Mouse (Mus musculus) lung, embryonic 14.5 days (tissue): ENCODE results near the gene Galnt6. TPM values are rescaled to one million over a fixed set of nuclear protein-coding genes. Genes with fewer than 3 reads are reported as not detected.
"Not testable (repeated sequence)": the region's sequence is repeated elsewhere in the genome, so short reads cannot be mapped to it uniquely, and the experiment has no call there.

Source experiments
- ATAC-seq: fragments of 200-750 bp; cut with Nextera tagmentation; 2 replicates; pipeline ENCODE4 v1.8.0; 2017; ENCODE audit warnings: mild to moderate bottlenecking, moderate TSS enrichment, moderate library complexity; ENCODE audit not compliant: insufficient read depth
- DNase-seq: peaks from one replicate; pipeline ENCODE4 v3.0.0-alpha.2; 2015
- H3K27ac ChIP-seq: fragments of 300-500 bp; sonication (generic); 2 replicates; pipeline ENCODE4 v1.5.1; 2014; ENCODE audit warnings: low read depth, mild to moderate bottlenecking, moderate library complexity
- H3K27me3 ChIP-seq: fragments of 300-500 bp; sonication (generic); 2 replicates; pipeline ENCODE4 v1.6.1; 2014; ENCODE audit warnings: low read length, control low read depth; ENCODE audit not compliant: insufficient read depth
- H3K36me3 ChIP-seq: fragments of 300-500 bp; sonication (generic); 2 replicates; pipeline ENCODE4 v1.6.1; 2014; ENCODE audit warnings: control low read depth; ENCODE audit not compliant: insufficient read depth
- H3K4me1 ChIP-seq: fragments of 300-500 bp; sonication (generic); 2 replicates; pipeline ENCODE4 v1.6.1; 2014; ENCODE audit warnings: antibody characterized with exemption, control low read depth; ENCODE audit not compliant: insufficient read depth
- H3K4me2 ChIP-seq: fragments of 300-500 bp; sonication (generic); 2 replicates; pipeline ENCODE4 v1.6.1; 2014; ENCODE audit warnings: mild to moderate bottlenecking
- H3K4me3 ChIP-seq: fragments of 300-500 bp; sonication (generic); 2 replicates; pipeline ENCODE4 v1.5.1; 2014; ENCODE audit warnings: low read depth, low read length
- H3K9ac ChIP-seq: fragments of 300-500 bp; sonication (generic); 2 replicates; pipeline ENCODE4 v1.6.1; 2014
- H3K9me3 ChIP-seq: fragments of 300-500 bp; sonication (generic); 2 replicates; pipeline ENCODE4 v1.6.1; 2016; ENCODE audit warnings: low read depth, low read length, control low read depth
- CTCF ChIP-seq: IDR thresholded peaks from 2 replicates; pipeline ENCODE4 v1.5.1; 2016; ENCODE audit warnings: antibody characterized with exemption, low read depth
- WGBS: fragments of 180-500 bp; shearing (Covaris S2); extraction: QIAGEN DNeasy Blood & Tissue Kit; methylation state at CpG from one replicate; pipeline ENCODE4 v1.1.7; 2014; 5-methylcytosine and 5-hydroxymethylcytosine counted together
- polyA plus RNA-seq: library from polyadenylated mRNA; unstranded; fragments of >200 nt; fragmentation: Nextera tagmentation; extraction: Ambion mirVana; gene quantifications from 2 replicates; pipeline ENCODE4 v1.2.1, GENCODE M21; 2014

Gene Galnt6
- 0.07 and 0.25 TPM in 2 replicates for polyA plus RNA-seq

DNA sequence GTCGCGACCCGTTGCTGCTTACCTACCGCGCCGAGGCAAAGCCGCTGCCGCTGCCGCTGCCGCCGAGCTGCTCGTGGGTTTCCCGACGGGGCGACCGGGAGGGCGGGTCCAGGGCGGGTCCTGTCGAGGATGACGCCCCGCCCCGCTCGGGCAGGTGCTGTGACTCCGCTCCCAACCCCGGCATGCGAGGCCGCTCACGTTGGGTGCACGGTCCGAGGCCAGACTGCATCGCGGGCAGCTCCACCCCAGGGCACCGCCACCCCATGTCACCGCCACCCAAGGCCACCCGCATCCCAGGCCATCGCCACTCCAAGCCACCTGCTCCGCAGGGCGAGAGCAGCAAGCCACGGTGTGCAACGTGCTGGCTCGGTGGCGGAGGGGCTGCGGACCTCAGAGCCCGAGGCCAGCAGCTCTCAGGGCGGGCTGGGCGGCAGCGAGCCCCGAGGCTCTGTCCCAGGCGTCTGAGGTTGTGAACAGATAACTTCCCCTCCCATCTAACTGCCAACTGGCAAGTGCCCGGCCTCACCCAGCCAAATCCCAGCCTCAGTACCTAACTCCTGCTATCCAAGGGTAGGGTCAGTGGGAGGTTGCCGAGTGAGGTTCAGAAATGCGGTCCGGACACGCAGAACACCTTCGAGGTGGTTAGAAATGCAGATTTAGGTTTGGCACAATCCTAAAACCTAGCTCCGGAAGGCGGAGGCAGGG lies at the start of gene Galnt6:
TSS of gene Galnt6 (minus strand) at position 96 of the 705 bp plus-strand sequence.
- Histone ChIP-seq H3K9ac (no peak within 1 kb of the TSS), H3K27ac (no peak within 1 kb of the TSS), H3K9me3 (no peaks in the 10 kb centered on the region), H3K36me3 (no peaks in the 10 kb centered on the region), H3K27me3 (peaks cover 41% of the 10 kb centered on the region), H3K4me3 (peak within 1 kb of the TSS; percentile 31), H3K4me1 (no peaks in the 10 kb centered on the region), H3K4me2 (peak within 1 kb of the TSS; percentile 58)
- peak; percentile 35 for DNase-seq
- 6% methylated on average over 39 of the region's 57 CpGs for WGBS
- no peak for TF ChIP-seq CTCF
- ATAC-seq: peak; percentile 44; the same call in 1 of the 2 replicates

DNA sequence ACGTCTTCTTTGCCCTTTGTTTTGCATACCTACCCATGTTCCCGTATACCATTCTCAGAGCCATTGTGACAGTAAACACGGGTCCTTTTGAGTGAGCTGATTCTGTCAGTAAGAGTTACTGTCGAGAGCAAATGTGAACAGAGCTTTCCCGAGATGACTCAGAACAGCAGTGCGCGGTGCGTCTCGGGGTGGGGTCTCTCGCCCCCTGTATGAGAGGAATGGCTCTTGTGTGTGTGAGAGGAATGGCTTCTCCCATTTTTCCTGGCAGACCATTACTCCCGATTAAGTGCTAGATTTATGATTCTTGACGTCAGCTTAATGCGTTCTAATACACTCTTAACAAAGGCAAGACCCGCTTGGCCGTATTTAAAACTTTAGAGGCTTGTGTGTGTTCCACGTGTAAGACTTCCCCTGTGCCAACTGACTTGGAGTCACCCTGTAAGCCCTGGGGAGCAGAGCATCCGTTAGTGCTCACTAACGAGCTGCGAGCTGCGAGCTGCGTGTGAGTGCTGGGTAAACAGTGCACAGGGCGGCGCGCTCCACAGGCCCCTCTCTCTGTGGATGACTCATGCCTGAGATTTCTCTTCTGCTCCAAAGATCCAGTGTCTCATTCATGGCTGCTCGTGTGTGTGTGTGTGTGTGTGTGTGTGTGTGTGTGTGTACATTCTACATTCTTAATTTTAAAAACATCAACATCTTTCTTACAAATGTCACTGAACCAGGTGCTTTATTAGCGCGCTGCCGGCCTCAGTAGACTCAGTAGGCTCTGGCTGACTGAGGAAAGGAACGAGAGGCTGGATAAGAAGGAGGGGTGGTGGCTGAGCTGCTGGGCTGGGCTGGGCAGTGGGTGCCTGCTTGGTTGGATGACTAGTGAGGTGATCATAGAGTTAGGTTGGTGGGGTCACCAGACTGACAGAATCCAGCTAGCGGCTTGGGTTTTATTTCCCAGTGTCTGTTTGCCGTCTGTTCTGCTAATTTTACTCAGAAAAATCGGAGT lies 48.1 kb upstream of the Galnt6 start:
- DNase-seq (peak; percentile 82), ATAC-seq (peak; percentile 92)
- H3K4me3 ChIP-seq: no peak overlapping the region
- H3K36me3 ChIP-seq: no peaks in the 10 kb centered on the region
- H3K9ac ChIP-seq: no peak overlapping the region
- H3K4me1 ChIP-seq: no peaks in the 10 kb centered on the region
- 23% methylated on average over 32 of the region's 32 CpGs for WGBS
- TF ChIP-seq CTCF: no peak
- peaks cover 10% of the 10 kb centered on the region; the same call in 1 of the 2 replicates for H3K27me3 ChIP-seq
- peak overlapping the region; percentile 36; the same call in 1 of the 2 replicates for H3K4me2 ChIP-seq
- no peak overlapping the region for H3K27ac ChIP-seq
- H3K9me3 ChIP-seq: no peaks in the 10 kb centered on the region

DNA sequence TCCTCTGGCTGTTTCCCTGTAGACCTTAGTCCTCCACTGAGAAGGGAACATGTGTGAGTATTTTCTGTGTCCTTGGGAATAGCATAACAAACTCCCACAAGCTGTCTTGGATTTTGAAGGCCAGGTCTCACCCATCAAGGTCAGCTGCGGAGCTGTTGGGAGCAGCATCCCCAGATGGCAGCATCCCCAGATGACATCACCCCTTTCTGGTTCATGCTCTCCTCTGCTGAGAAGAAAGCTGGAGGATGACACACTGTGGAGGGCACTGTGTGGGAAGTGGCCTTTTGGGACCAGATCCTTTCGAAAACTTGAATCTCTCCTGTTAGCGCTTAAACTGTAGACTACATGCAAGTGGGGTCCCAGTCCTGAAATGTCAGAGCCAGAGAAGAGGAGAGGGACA lies 47.2 kb upstream of the Galnt6 start:
- TF ChIP-seq CTCF: no peak
- WGBS: 97% methylated on average over 3 of the region's 3 CpGs
- no peak for DNase-seq

DNA sequence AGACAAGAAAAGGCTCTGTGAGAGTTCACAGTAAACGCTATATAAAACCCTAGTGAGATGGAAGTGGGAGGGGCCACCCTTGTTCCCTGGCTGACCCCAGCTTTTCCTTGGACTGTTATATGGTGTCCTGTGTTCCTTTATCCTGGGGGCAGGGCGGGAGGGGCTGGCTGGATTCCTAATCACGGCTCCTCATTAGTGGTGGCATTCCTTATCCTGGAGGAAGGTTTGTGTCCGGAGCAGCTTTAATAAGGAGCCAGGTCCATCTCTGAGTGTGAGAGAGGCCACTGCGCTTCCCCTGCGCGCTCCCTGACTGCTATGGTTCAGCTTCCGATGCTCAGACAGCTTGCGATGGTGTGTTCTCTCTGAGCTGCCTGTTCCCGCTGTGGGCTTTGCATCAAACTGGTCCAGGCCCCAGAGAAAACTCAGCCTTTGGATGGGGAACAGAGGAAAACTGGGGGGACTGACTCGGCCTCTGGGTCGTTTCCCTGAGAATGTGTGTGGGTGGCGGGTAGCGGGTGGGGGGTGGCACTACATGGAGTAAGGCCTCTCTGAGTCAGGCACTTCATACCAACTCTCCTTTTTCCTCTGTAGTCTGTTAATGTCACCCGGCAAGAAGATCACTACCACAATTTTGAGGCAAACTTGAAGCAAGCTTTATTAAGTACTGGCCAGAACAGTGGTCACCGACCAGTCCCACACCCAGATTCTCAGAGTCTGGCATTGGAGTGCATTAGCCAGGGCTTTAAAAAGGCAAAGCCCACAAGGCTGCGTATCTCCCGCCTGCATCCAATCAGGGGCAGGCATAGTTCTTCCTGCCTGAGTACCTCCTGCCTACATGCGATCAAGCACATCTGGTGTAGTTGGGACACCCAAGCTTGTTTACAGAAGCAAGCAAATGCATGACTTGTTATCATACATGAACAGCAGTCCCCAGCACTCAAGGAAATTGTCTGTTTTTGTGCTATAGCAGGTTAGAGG lies 46.3 kb upstream of the Galnt6 start:
- Histone ChIP-seq H3K4me1 (no peaks in the 10 kb centered on the region), H3K9me3 (no peaks in the 10 kb centered on the region), H3K27ac (no peak overlapping the region), H3K4me3 (no peak overlapping the region), H3K36me3 (no peaks in the 10 kb centered on the region), H3K9ac (no peak overlapping the region), H3K27me3 (peaks cover 10% of the 10 kb centered on the region; the same call in 1 of the 2 replicates), H3K4me2 (no peak overlapping the region)
- ATAC-seq: peak; percentile 41; the same call in 1 of the 2 replicates
- TF ChIP-seq CTCF: no peak
- peak; percentile 46 for DNase-seq
- WGBS: 46% methylated on average over 19 of the region's 19 CpGs

More for the DNA sequence above, 47.2 kb upstream of the Galnt6 start:
- Histone ChIP-seq H3K4me2 (no peak overlapping the region; the same call in 1 of the 2 replicates), H3K27me3 (peaks cover 10% of the 10 kb centered on the region; the same call in 1 of the 2 replicates), H3K9ac (no peak overlapping the region), H3K4me3 (no peak overlapping the region), H3K4me1 (no peaks in the 10 kb centered on the region), H3K27ac (no peak overlapping the region), H3K9me3 (no peaks in the 10 kb centered on the region), H3K36me3 (no peaks in the 10 kb centered on the region)
- no peak for ATAC-seq

DNA sequence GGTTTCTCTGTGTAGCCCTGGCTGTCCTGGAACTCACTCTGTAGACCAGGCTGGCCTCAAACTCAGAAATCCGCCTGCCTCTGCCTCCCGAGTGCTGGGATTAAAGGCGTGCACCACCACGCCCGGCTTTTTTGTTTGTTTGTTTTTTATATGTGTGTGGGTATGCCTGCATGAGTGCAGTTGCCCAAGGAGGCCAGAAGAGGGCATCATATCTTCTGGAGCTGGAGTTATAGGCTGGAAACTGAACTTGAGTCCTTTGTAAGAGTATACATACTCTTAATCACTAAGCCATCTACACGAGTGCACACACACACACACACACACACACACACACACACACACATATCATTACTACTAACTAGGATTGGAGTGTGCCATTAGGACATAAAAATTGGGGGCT lies 44.7 kb upstream of the Galnt6 start:
- not testable (repeated sequence) for H3K27ac ChIP-seq, H3K27me3 ChIP-seq, H3K36me3 ChIP-seq, H3K4me2 ChIP-seq, H3K9me3 ChIP-seq, ATAC-seq, DNase-seq, H3K9ac ChIP-seq, H3K4me3 ChIP-seq, H3K4me1 ChIP-seq
- WGBS: 95% methylated on average over 6 of the region's 6 CpGs

DNA sequence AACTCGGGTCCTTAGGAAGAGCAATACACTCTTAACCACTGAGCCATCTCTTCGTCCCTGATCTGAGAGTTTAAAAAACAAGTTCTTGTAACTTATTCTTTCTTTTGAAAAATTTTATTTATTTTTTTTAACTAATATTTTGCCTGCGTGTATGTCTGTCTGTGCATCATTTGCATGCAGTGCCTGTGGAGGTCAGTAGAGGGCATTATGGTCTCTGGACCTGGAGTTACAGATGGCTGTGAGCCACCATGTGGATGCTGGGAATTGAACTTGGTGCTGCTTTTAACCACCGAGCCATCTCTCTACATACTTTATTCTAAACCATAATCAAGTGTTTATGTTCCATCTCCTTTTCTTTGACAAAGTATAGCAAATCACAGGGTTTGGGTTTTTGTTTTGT lies 43.5 kb upstream of the Galnt6 start:
- H3K27me3 ChIP-seq: peaks cover 7% of the 10 kb centered on the region
- no peak for DNase-seq
- no peaks in the 10 kb centered on the region for H3K36me3 ChIP-seq
- ATAC-seq: no peak
- peak; percentile 10; the same call in 1 of the 2 replicates for TF ChIP-seq CTCF
- H3K4me1 ChIP-seq: no peaks in the 10 kb centered on the region
- H3K9ac ChIP-seq: no peak overlapping the region
- 82% methylated on average over 4 of the region's 4 CpGs for WGBS
- no peak overlapping the region for H3K27ac ChIP-seq
- H3K4me3 ChIP-seq: no peak overlapping the region
- H3K4me2 ChIP-seq: no peak overlapping the region
- H3K9me3 ChIP-seq: no peaks in the 10 kb centered on the region
